Mouse (Mus musculus): Measurements from ENCODE around the gene Zpr1. TPM values are rescaled to one million over a fixed set of nuclear protein-coding genes. Genes with fewer than 3 reads are reported as not detected.

Gene Zpr1
- polyA plus RNA-seq, 1 experiment from 2014 or later, result 70.2 TPM

Other genes with a start within 250 kb of the Zpr1 start
- 204 and 281 TPM in 2 replicates for gene Apoa1, start 44.5 kb upstream of the Zpr1 start, polyA plus RNA-seq (2014; fragmentation: Nextera tagmentation; extraction: Ambion mirVana)
- gene Apoc3, start 37.4 kb upstream of the Zpr1 start, polyA plus RNA-seq (2014; fragmentation: Nextera tagmentation; extraction: Ambion mirVana), result 6.8 and 12.2 TPM in 2 replicates
- 6.9 and 12.3 TPM in 2 replicates for gene Apoa4, start 32.4 kb upstream of the Zpr1 start, polyA plus RNA-seq (2014; fragmentation: Nextera tagmentation; extraction: Ambion mirVana)
- not detected in 2 replicates for gene Apoa5, start 4.4 kb upstream of the Zpr1 start, polyA plus RNA-seq (2014; fragmentation: Nextera tagmentation; extraction: Ambion mirVana)
- gene Bud13, start 9.9 kb downstream of the Zpr1 start, polyA plus RNA-seq (2014; fragmentation: Nextera tagmentation; extraction: Ambion mirVana), result 25.1 and 25.2 TPM in 2 replicates
- gene 4931429L15Rik, start 46.9 kb downstream of the Zpr1 start, polyA plus RNA-seq (2014; fragmentation: Nextera tagmentation; extraction: Ambion mirVana), result not detected in 2 replicates

Measured in intestine, embryonic 14.5 days (tissue).